Mouse (Mus musculus) embryonic facial prominence, embryonic 11.5 days (tissue): ENCODE measurements around the gene Pmepa1. TPM values are rescaled to one million over a fixed set of nuclear protein-coding genes. Genes with fewer than 3 reads are reported as not detected.

Experiments
- ATAC-seq: fragments of 200-750 bp; cut with Nextera tagmentation; replicated peaks from 2 replicates; pipeline ENCODE4 v1.8.0; 2017; ENCODE audit warnings: low read depth; ENCODE audit not compliant: insufficient number of reproducible peaks, low FRiP score, low TSS enrichment
- DNase-seq: peaks from one replicate; pipeline ENCODE4 v3.0.0-alpha.2; 2015; ENCODE audit warnings: low spot score
- H3K27ac ChIP-seq: fragments of 300-500 bp; sonication (generic); replicated peaks from 2 replicates; pipeline ENCODE4 v1.5.1; 2014; ENCODE audit warnings: mild to moderate bottlenecking, low read depth, low read length, control low read depth
- H3K27me3 ChIP-seq: fragments of 300-500 bp; sonication (generic); 2 replicates; pipeline ENCODE4 v1.6.1; 2014; ENCODE audit warnings: mild to moderate bottlenecking, low read length, moderate library complexity, mixed read lengths; ENCODE audit not compliant: control insufficient read depth, insufficient read depth
- H3K36me3 ChIP-seq: fragments of 300-500 bp; sonication (generic); replicated peaks from 2 replicates; pipeline ENCODE4 v1.6.1; 2014; ENCODE audit warnings: low read depth, mild to moderate bottlenecking, low read length, moderate library complexity, mixed read lengths; ENCODE audit not compliant: control insufficient read depth, insufficient read depth
- H3K4me1 ChIP-seq: fragments of 300-500 bp; sonication (generic); 2 replicates; pipeline ENCODE4 v1.6.1; 2014; ENCODE audit warnings: low read length, mixed read lengths; ENCODE audit not compliant: control insufficient read depth, insufficient read depth
- H3K4me2 ChIP-seq: fragments of 300-500 bp; sonication (generic); 2 replicates; pipeline ENCODE4 v1.6.1; 2014; ENCODE audit warnings: low read depth, mild to moderate bottlenecking, control low read depth, low read length, moderate library complexity
- H3K4me3 ChIP-seq: fragments of 300-500 bp; sonication (generic); 2 replicates; pipeline ENCODE4 v1.5.1; 2014; ENCODE audit warnings: low read depth, low read length, control low read depth
- H3K9ac ChIP-seq: fragments of 300-500 bp; sonication (generic); replicated peaks from 2 replicates; pipeline ENCODE4 v1.6.1; 2014; ENCODE audit warnings: mild to moderate bottlenecking, control low read depth, low read length
- H3K9me3 ChIP-seq: fragments of 300-500 bp; sonication (generic); replicated peaks from 2 replicates; pipeline ENCODE4 v1.6.1; 2016; ENCODE audit warnings: mild to moderate bottlenecking, low read length, inconsistent platforms, mixed read lengths; ENCODE audit not compliant: control insufficient read depth
- WGBS: fragments of 180-500 bp; shearing (Covaris S2); extraction: QIAGEN DNeasy Blood & Tissue Kit; methylation state at CpG from one replicate; pipeline ENCODE4 v1.1.7; 2014; 5-methylcytosine and 5-hydroxymethylcytosine counted together
- polyA plus RNA-seq: library from polyadenylated mRNA; unstranded; fragments of >200 nt; fragmentation: Nextera tagmentation; extraction: Ambion mirVana; gene quantifications from 2 replicates; pipeline ENCODE4 v1.2.1, GENCODE M21; 2014

The Pmepa1 gene
- polyA plus RNA-seq, 1 experiment from 2014 or later = 3.3 TPM

- WGBS = 8% methylated on average over 14 of the region's 14 CpGs
- H3K4me3 ChIP-seq = no peak overlapping the region
- peak overlapping the region; percentile 22; the same call in 1 of the 2 replicates for H3K9ac ChIP-seq
- H3K4me1 ChIP-seq = peaks cover 27% of the 10 kb centered on the region
- H3K27ac ChIP-seq = 0 out of 2 replicates have a peak overlapping the region, but pooled peaks have one; percentile 4
- H3K9me3 ChIP-seq = no peaks in the 10 kb centered on the region
- no peaks in the 10 kb centered on the region for H3K27me3 ChIP-seq
- H3K4me2 ChIP-seq = 0 out of 2 replicates have a peak overlapping the region, but pooled peaks have one; percentile 7
- DNase-seq (no peak), ATAC-seq (no peak)
- H3K36me3 ChIP-seq = no peaks in the 10 kb centered on the region
These were observed 37.8 kb downstream of the Pmepa1 start for GRCm38 (mm10) chr2:173238522-173238921.

GRCm38 (mm10) chr2:173235435-173236332 lies 40.6 kb downstream of the Pmepa1 start:
- ATAC-seq (0 out of 2 replicates have a peak, but pooled peaks have one; percentile 19), DNase-seq (peak; percentile 32)
- Histone ChIP-seq H3K4me3 (no peak overlapping the region), H3K4me1 (peaks cover 22% of the 10 kb centered on the region), H3K27me3 (no peaks in the 10 kb centered on the region), H3K36me3 (peaks cover 3% of the 10 kb centered on the region), H3K9me3 (no peaks in the 10 kb centered on the region), H3K27ac (peak overlapping the region; percentile 15; the same call in 1 of the 2 replicates), H3K4me2 (no peak overlapping the region), H3K9ac (peak overlapping the region; percentile 14; the same call in 1 of the 2 replicates)
- whole genome bisulfite sequencing = 52% methylated on average over 8 of the region's 8 CpGs

- no peak overlapping the region for H3K9ac ChIP-seq
- H3K36me3 ChIP-seq = peaks cover 6% of the 10 kb centered on the region
- no peaks in the 10 kb centered on the region for H3K9me3 ChIP-seq
- H3K27me3 ChIP-seq = no peaks in the 10 kb centered on the region
- H3K4me3 ChIP-seq = no peak overlapping the region
- no peak overlapping the region for H3K27ac ChIP-seq
- H3K4me2 ChIP-seq = no peak overlapping the region
- WGBS = 69% methylated on average over 8 of the region's 8 CpGs
- no peak for ATAC-seq
- DNase-seq = no peak
- peaks cover 15% of the 10 kb centered on the region; the same call in 1 of the 2 replicates for H3K4me1 ChIP-seq
These were observed 43.6 kb downstream of the Pmepa1 start for GRCm38 (mm10) chr2:173232766-173233099.

- DNase-seq (no peak), ATAC-seq (no peak)
- H3K27ac ChIP-seq = no peak overlapping the region
- H3K36me3 ChIP-seq = peaks cover 6% of the 10 kb centered on the region
- WGBS = 80% methylated on average over 22 of the region's 22 CpGs
- no peaks in the 10 kb centered on the region for H3K9me3 ChIP-seq
- H3K4me3 ChIP-seq = no peak overlapping the region
- H3K9ac ChIP-seq = no peak overlapping the region
- no peaks in the 10 kb centered on the region for H3K27me3 ChIP-seq
- no peak overlapping the region for H3K4me2 ChIP-seq
- peaks cover 15% of the 10 kb centered on the region; the same call in 1 of the 2 replicates for H3K4me1 ChIP-seq
These were observed 44.1 kb downstream of the Pmepa1 start for GRCm38 (mm10) chr2:173232065-173232765.

GRCm38 (mm10) chr2:173229578-173230224 lies 46.6 kb downstream of the Pmepa1 start:
- WGBS = 4% methylated on average over 10 of the region's 10 CpGs
- peak; percentile 93 for DNase-seq
- Histone ChIP-seq H3K9ac (no peak overlapping the region), H3K4me1 (no peaks in the 10 kb centered on the region), H3K27ac (no peak overlapping the region; the same call in 1 of the 2 replicates), H3K36me3 (peaks cover 8% of the 10 kb centered on the region), H3K4me2 (0 out of 2 replicates have a peak overlapping the region, but pooled peaks have one; percentile 7), H3K4me3 (no peak overlapping the region), H3K27me3 (no peaks in the 10 kb centered on the region), H3K9me3 (no peaks in the 10 kb centered on the region)
- peak; percentile 87 for ATAC-seq

DNA sequence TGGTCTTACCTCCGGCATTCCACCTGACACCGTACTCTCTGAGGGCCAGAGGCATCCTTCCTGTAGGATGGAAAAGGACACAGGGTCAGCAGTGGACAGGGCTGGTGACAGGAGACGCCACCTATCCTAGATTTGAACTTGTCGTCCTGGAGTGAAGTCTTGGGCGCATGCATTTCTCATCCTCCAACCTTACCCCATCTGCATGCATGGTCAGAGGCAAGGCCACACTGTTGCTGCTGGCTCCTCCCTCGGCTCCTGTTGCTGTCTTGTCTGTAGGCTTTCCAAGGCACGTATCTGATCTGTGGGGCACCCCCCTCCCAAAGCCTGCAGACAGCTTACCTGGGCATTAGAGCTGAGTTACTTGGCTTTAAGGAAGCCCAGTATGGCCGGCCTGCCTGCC lies 47.8 kb downstream of the Pmepa1 start:
- 84% methylated on average over 8 of the region's 8 CpGs for WGBS
- H3K4me3 ChIP-seq = no peak overlapping the region
- H3K4me1 ChIP-seq = no peaks in the 10 kb centered on the region
- no peaks in the 10 kb centered on the region for H3K9me3 ChIP-seq
- H3K36me3 ChIP-seq = peaks cover 8% of the 10 kb centered on the region
- ATAC-seq = no peak
- H3K9ac ChIP-seq = no peak overlapping the region
- no peak overlapping the region for H3K27ac ChIP-seq
- H3K4me2 ChIP-seq = no peak overlapping the region
- DNase-seq = no peak
- no peaks in the 10 kb centered on the region for H3K27me3 ChIP-seq

- DNase-seq = no peak
- H3K9ac ChIP-seq = no peak overlapping the region
- H3K36me3 ChIP-seq = peaks cover 7% of the 10 kb centered on the region
- no peaks in the 10 kb centered on the region for H3K27me3 ChIP-seq
- no peak overlapping the region for H3K4me3 ChIP-seq
- H3K4me2 ChIP-seq = no peak overlapping the region
- no peak for ATAC-seq
- no peak overlapping the region for H3K27ac ChIP-seq
- no peaks in the 10 kb centered on the region for H3K4me1 ChIP-seq
- no peaks in the 10 kb centered on the region for H3K9me3 ChIP-seq
- 84% methylated on average over 8 of the region's 8 CpGs for WGBS
These were observed 49.5 kb downstream of the Pmepa1 start for GRCm38 (mm10) chr2:173226792-173227191.
